Mouse (Mus musculus) forebrain, postnatal 0 days (tissue): ENCODE data around the gene Atp2a1. TPM values are rescaled to one million over a fixed set of nuclear protein-coding genes. Genes with fewer than 3 reads are reported as not detected.

Experiments used
- ATAC-seq: fragments of 200-750 bp; cut with Nextera tagmentation; 2 replicates; pipeline ENCODE4 v1.8.0; 2017; ENCODE audit warnings: mild to moderate bottlenecking, moderate library complexity
- DNase-seq: peaks from one replicate; pipeline ENCODE4 v3.0.0-alpha.2; 2015
- H3K27ac ChIP-seq: fragments of 300-500 bp; sonication (generic); 2 replicates; pipeline ENCODE4 v1.5.1; 2014; ENCODE audit warnings: low read depth, mild to moderate bottlenecking, antibody characterized with exemption, low read length, moderate library complexity, mixed read lengths
- H3K27me3 ChIP-seq: fragments of 300-500 bp; sonication (generic); 2 replicates; pipeline ENCODE4 v1.6.1; 2014; ENCODE audit warnings: mild to moderate bottlenecking, low read length, mixed read lengths; ENCODE audit not compliant: insufficient read depth
- H3K36me3 ChIP-seq: fragments of 300-500 bp; sonication (generic); 2 replicates; pipeline ENCODE4 v1.6.1; 2014; ENCODE audit warnings: mild to moderate bottlenecking, moderate library complexity; ENCODE audit not compliant: insufficient read depth
- H3K4me1 ChIP-seq: fragments of 300-500 bp; sonication (generic); 2 replicates; pipeline ENCODE4 v1.6.1; 2014; ENCODE audit warnings: antibody characterized with exemption; ENCODE audit not compliant: insufficient read depth
- H3K4me2 ChIP-seq: fragments of 300-500 bp; sonication (generic); 2 replicates; pipeline ENCODE4 v1.6.1; 2014; ENCODE audit warnings: low read depth, mild to moderate bottlenecking, moderate library complexity
- H3K4me3 ChIP-seq: fragments of 300-500 bp; sonication (generic); 2 replicates; pipeline ENCODE4 v1.5.1; 2014; ENCODE audit warnings: low read depth, low read length, mixed read lengths
- H3K9ac ChIP-seq: fragments of 300-500 bp; sonication (generic); 2 replicates; pipeline ENCODE4 v1.6.1; 2014; ENCODE audit warnings: mild to moderate bottlenecking
- H3K9me3 ChIP-seq: fragments of 300-500 bp; sonication (generic); 2 replicates; pipeline ENCODE4 v1.6.1; 2016; ENCODE audit warnings: low read length
- CTCF ChIP-seq: sonication (generic); IDR thresholded peaks from 2 replicates; pipeline ENCODE4 v1.5.1; 2016; ENCODE audit warnings: antibody characterized with exemption, control low read depth, low read depth
- WGBS: fragments of 180-500 bp; shearing (Covaris S2); extraction: QIAGEN DNeasy Blood & Tissue Kit; methylation state at CpG from one replicate; pipeline ENCODE4 v1.1.7; 2014; 5-methylcytosine and 5-hydroxymethylcytosine counted together
- polyA plus RNA-seq: library from polyadenylated mRNA; unstranded; fragments of >200 nt; fragmentation: Nextera tagmentation; extraction: Ambion mirVana; gene quantifications from 2 replicates; pipeline ENCODE4 v1.2.1, GENCODE M21; 2015
- total RNA-seq: library from RNA; depleted of rRNA; stranded (reverse); fragments of >200 nt; gene quantifications from 2 replicates; pipeline ENCODE4 v1.2.3, GENCODE M21; 2014

The Atp2a1 gene
- total and polyA plus RNA-seq, 2 experiments from 2014 or later = 0.24 to 0.45 TPM

- no peak for TF ChIP-seq CTCF
- no peak overlapping the region for H3K9ac ChIP-seq
- H3K9me3 ChIP-seq = no peaks in the 10 kb centered on the region
- H3K4me2 ChIP-seq = no peak overlapping the region
- H3K27me3 ChIP-seq = no peaks in the 10 kb centered on the region
- ATAC-seq (no peak), DNase-seq (no peak)
- WGBS = 94% methylated on average over 9 of the region's 9 CpGs
- H3K36me3 ChIP-seq = peaks cover 41% of the 10 kb centered on the region
- no peak overlapping the region for H3K27ac ChIP-seq
- H3K4me1 ChIP-seq = no peaks in the 10 kb centered on the region
- H3K4me3 ChIP-seq = no peak overlapping the region
These were observed 18.4 kb downstream of the Atp2a1 start for GRCm38 (mm10) chr7:126444536-126444935.

DNA sequence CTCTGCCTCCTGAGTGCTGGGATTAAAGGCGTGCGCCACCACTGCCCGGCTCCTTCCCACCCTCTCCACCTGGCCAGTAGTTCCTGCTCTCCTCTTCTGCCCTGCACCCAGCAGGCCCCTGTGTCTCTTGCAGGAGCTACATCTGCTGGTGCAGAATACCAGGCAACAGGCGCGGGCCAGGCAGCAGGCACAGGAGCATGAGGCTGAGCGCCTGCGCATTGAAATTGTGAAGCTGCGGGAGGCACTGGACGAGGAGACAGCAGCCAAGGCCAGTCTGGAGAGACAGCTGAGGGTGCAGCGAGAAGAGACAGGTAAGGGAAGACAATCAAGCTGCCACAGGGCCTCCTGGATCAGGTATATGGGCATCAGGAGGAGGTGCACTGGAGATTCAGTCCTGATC lies 18.9 kb downstream of the Atp2a1 start:
- DNase-seq (no peak), ATAC-seq (no peak)
- H3K9ac ChIP-seq = no peak overlapping the region
- H3K9me3 ChIP-seq = no peaks in the 10 kb centered on the region
- no peak overlapping the region for H3K4me3 ChIP-seq
- 93% methylated on average over 10 of the region's 10 CpGs for WGBS
- peaks cover 41% of the 10 kb centered on the region for H3K36me3 ChIP-seq
- H3K4me1 ChIP-seq = no peaks in the 10 kb centered on the region
- TF ChIP-seq CTCF = no peak
- H3K4me2 ChIP-seq = no peak overlapping the region
- H3K27me3 ChIP-seq = no peaks in the 10 kb centered on the region
- no peak overlapping the region for H3K27ac ChIP-seq

- DNase-seq = no peak
These were observed 22.8 kb downstream of the Atp2a1 start for GRCm38 (mm10) chr7:126440134-126440533.

DNA sequence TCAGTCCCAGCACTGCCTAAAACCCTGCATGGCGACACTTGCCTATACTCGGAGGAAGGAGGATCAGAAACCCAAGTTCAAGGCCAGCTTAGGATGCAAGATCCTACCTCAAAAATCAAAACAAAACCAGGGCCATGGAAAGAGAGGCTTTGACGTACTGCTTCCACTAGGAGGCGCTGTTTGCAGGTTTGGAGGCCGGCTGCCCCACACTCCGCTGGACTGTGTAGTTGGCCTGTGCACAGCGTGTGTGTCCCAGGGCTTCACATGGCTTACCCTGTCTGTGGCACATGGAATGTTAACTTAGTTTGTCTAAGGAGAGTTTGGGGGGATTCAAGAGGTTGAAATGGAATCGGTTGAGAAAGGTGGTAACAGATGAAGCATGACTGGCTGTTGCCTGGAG lies 26.1 kb downstream of the Atp2a1 start:
- no peaks in the 10 kb centered on the region for H3K9me3 ChIP-seq
- H3K36me3 ChIP-seq = peaks cover 21% of the 10 kb centered on the region; the same call in 1 of the 2 replicates
- peak; percentile 81 for TF ChIP-seq CTCF
- H3K27ac ChIP-seq = no peak overlapping the region
- DNase-seq = peak; percentile 62
- no peak overlapping the region for H3K9ac ChIP-seq
- no peaks in the 10 kb centered on the region for H3K4me1 ChIP-seq
- no peak overlapping the region for H3K4me3 ChIP-seq
- 19% methylated on average over 8 of the region's 8 CpGs for WGBS
- H3K27me3 ChIP-seq = no peaks in the 10 kb centered on the region
- H3K4me2 ChIP-seq = no peak overlapping the region
- peak; percentile 34; the same call in 1 of the 2 replicates for ATAC-seq

More at GRCm38 (mm10) chr7:126440134-126440533, 22.8 kb downstream of the Atp2a1 start:
- H3K9ac ChIP-seq = no peak overlapping the region
- peaks cover 36% of the 10 kb centered on the region for H3K36me3 ChIP-seq
- no peaks in the 10 kb centered on the region for H3K27me3 ChIP-seq
- no peak overlapping the region for H3K27ac ChIP-seq
- H3K4me2 ChIP-seq = no peak overlapping the region
- no peak for ATAC-seq
- WGBS = 65% methylated on average over 9 of the region's 9 CpGs
- H3K4me1 ChIP-seq = no peaks in the 10 kb centered on the region
- H3K9me3 ChIP-seq = no peaks in the 10 kb centered on the region
- no peak overlapping the region for H3K4me3 ChIP-seq
- no peak for TF ChIP-seq CTCF

DNA sequence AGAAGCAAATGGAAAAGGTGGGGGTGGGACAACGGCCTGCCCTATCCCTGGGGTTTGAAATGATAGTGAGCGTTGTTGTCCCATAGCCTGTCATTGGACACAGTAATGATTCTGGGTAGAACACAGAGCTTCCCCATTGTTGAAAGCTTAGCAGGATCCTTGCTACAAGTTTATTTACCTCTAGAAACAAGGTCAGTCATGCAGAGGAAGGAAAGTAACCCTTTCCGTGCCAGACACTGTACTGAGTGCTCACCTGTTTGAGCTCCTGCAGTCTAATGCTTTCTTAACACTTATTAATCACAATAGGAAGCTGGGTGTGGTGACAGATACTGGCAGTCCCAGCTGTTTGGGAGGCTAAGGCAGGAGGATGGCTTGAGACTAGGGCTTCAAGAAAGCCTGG lies 27.1 kb downstream of the Atp2a1 start:
- Histone ChIP-seq H3K9me3 (no peaks in the 10 kb centered on the region), H3K27me3 (no peaks in the 10 kb centered on the region), H3K36me3 (peaks cover 13% of the 10 kb centered on the region), H3K9ac (no peak overlapping the region), H3K4me2 (no peak overlapping the region), H3K4me1 (no peaks in the 10 kb centered on the region), H3K27ac (no peak overlapping the region), H3K4me3 (no peak overlapping the region)
- DNase-seq = no peak
- WGBS = 81% methylated on average over 3 of the region's 3 CpGs
- TF ChIP-seq CTCF = no peak
- ATAC-seq = no peak

GRCm38 (mm10) chr7:126434726-126435125 lies 28.2 kb downstream of the Atp2a1 start:
- DNase-seq = no peak
- Histone ChIP-seq H3K4me1 (peaks cover 1% of the 10 kb centered on the region; the same call in 1 of the 2 replicates), H3K27ac (no peak overlapping the region), H3K9me3 (no peaks in the 10 kb centered on the region), H3K27me3 (no peaks in the 10 kb centered on the region), H3K4me2 (no peak overlapping the region), H3K9ac (no peak overlapping the region), H3K4me3 (no peak overlapping the region), H3K36me3 (peaks cover 13% of the 10 kb centered on the region)
- WGBS = 91% methylated on average over 7 of the region's 7 CpGs
- no peak for ATAC-seq
- no peak for TF ChIP-seq CTCF

DNA sequence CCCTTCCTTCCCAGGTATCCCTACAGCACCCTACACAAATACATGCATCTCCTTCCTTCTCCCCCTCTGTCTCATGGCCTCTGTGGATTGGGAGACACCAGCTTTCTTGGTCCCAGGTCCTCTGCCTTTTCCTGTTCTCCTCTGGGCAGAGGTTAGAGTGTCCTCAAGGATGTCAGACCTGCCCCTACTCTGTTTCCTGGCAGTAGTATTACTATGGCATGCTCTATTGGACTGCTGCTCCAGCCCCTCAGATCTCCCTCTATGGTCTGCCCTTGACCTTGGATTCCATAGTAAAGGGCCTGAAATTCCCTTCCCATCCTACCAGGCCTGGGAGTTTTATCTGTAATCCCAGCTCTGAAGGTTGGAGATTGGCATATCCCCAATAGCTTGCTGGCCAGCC lies 32.7 kb downstream of the Atp2a1 start:
- ATAC-seq (no peak), DNase-seq (no peak)
- Histone ChIP-seq H3K36me3 (peaks cover 6% of the 10 kb centered on the region; the same call in 1 of the 2 replicates), H3K9me3 (no peaks in the 10 kb centered on the region), H3K4me3 (no peak overlapping the region), H3K27me3 (no peaks in the 10 kb centered on the region), H3K27ac (no peak overlapping the region), H3K9ac (no peak overlapping the region), H3K4me2 (no peak overlapping the region), H3K4me1 (peaks cover 12% of the 10 kb centered on the region)
- TF ChIP-seq CTCF = no peak
